ENCODE assay signal across 10 mouse cellular contexts in the genomic region with DNA sequence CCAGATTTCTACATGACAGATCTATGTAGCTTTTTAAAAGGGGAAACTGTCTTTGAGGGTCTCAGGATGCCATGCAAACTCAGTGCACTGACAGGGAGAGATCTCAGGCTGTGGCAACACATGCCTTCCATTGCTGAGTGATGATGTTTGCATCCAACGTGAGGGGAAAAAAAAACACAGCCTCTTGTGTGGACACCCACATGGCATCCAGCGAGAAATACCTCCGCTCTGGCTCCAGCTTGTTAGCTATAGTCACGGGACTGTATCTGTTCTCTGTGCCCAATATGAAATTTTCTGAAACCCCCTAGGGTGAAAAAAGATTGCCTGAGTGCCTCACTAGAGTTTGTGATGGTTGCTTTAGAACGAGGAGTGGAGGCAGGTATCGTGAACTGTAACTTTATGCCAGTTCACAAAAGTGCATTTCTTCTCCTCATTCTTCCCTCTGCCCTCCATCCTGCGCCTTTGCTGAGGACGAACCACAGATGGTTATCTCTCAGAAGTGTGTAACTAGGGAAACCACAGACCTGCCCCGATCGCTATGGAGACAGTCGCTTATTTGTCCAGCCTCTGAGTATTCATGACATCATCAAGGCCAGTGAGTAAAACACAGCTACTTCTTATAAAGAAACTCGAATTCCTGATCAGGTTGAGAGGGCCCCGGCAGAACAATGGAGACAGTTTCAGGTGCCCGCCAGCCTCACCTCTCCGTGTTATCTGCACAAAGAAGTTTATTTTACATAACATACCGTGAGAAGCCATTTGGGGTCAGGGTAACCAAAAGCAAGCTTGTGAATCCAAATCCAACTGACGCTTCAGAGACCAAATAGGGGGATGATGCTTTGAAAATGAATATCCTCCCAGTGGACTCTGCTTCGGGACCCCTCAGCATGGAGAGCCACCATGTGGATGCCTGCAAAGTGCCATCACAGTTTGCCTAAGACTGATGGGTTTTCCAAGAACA.
A peak's percentile ranks its signal among the peaks of the same experiment; 100 is the strongest.
DNase-seq lines count a peak whose midpoint lies in the region; ATAC-seq and TF ChIP-seq lines count a peak whose summit lies in the region.
"Had no signal": no experiment of that assay in that cellular context is flagged by ENCODE, and none has a peak within 500 bp of the region (broad histone marks: within the 10 kb centered on the region; RNA-seq: fewer than 3 reads in every experiment).

No protein-coding gene starts in this region.

- no peak for ATAC-seq in forebrain, embryonic 15.5 days (replicated peaks)
- ATAC-seq in hematopoietic stem cell, adult 5-6 weeks (replicated peaks in 1 of 2; ENCODE audit: insufficient read depth in 1 of 2, low FRiP score in 2 of 2, low TSS enrichment in 1 of 2, low read depth in 1 of 2, poor library complexity in 2 of 2, severe bottlenecking in 2 of 2), result peak; percentile 49 to 71; a peak in 3 of 4 replicates
- peak; percentile 49; the same call in 1 of the 2 replicates for ATAC-seq in midbrain, postnatal 0 days (ENCODE audit: low FRiP score)

- DNase-seq in forebrain, embryonic 10.5 days (ENCODE audit: extremely low spot score, low spot score), result peak; percentile 47
- peak; percentile 47 to 51 for DNase-seq in adrenal gland, postnatal 36 days
- peak; percentile 70 for DNase-seq in midbrain, postnatal 0 days (ENCODE audit: low spot score)
- DNase-seq in cerebellum, adult 2 months, result no peak
- DNase-seq in cerebellum, adult 9-10 months, result no peak
- no peak for DNase-seq in gastrocnemius, adult 8-10 months (ENCODE audit: low spot score in 2 of 2)
- DNase-seq: heart, postnatal 36 days; lung, adult 18-20 months had no signal

- H3K9me3 ChIP-seq in forebrain, embryonic 10.5 days, result no peaks in the 10 kb centered on the region
- no peaks in the 10 kb centered on the region for H3K9me3 ChIP-seq in forebrain, embryonic 15.5 days
- no peaks in the 10 kb centered on the region for H3K9me3 ChIP-seq in midbrain, postnatal 0 days (ENCODE audit: low read length)

- H3K36me3 ChIP-seq in forebrain, embryonic 10.5 days (replicated peaks), result no peaks in the 10 kb centered on the region
- H3K36me3 ChIP-seq in forebrain, embryonic 15.5 days, result no peaks in the 10 kb centered on the region
- no peaks in the 10 kb centered on the region for H3K36me3 ChIP-seq in midbrain, postnatal 0 days (ENCODE audit: insufficient read depth, low read length)

- peaks cover 62% of the 10 kb centered on the region for H3K4me1 ChIP-seq in forebrain, embryonic 10.5 days
- peaks cover 10% of the 10 kb centered on the region for H3K4me1 ChIP-seq in forebrain, embryonic 15.5 days
- peaks cover 10% of the 10 kb centered on the region; the same call in 1 of the 2 replicates for H3K4me1 ChIP-seq in midbrain, postnatal 0 days (ENCODE audit: insufficient read depth, low read length)
- H3K4me1 ChIP-seq in cerebellum, adult 2 months (ENCODE audit: control insufficient read depth, insufficient read depth, low read length), result no peaks in the 10 kb centered on the region

- no peak overlapping the region for H3K4me3 ChIP-seq in forebrain, embryonic 10.5 days
- H3K4me3 ChIP-seq in forebrain, embryonic 15.5 days, result no peak overlapping the region
- H3K4me3 ChIP-seq in midbrain, postnatal 0 days (ENCODE audit: low read depth, low read length), result no peak overlapping the region
- H3K4me3 ChIP-seq in cerebellum, adult 2 months (replicated peaks; ENCODE audit: insufficient read depth, low read depth, low read length), result no peak overlapping the region

- no peak overlapping the region for H3K9ac ChIP-seq in forebrain, embryonic 15.5 days (replicated peaks)
- no peak overlapping the region for H3K9ac ChIP-seq in midbrain, postnatal 0 days (replicated peaks; ENCODE audit: low read length, poor library complexity, severe bottlenecking)

- H3K27ac ChIP-seq in forebrain, embryonic 10.5 days, result peak overlapping the region; percentile 48; the same call in 1 of the 2 replicates
- H3K27ac ChIP-seq in forebrain, embryonic 15.5 days (replicated peaks), result no peak overlapping the region
- H3K27ac ChIP-seq in midbrain, postnatal 0 days (ENCODE audit: low read depth, low read length), result no peak overlapping the region
- no peak overlapping the region for H3K27ac ChIP-seq in cerebellum, adult 2 months (ENCODE audit: insufficient read depth, low read length)

- TF ChIP-seq POLR2A in cerebellum, adult 2 months (IDR thresholded peaks at IDR 0.05; ENCODE audit: borderline replicate concordance, insufficient read depth, low read length), result no peak

- WGBS in forebrain, embryonic 10.5 days, result 68% methylated on average over 18 of the region's 18 CpGs
- WGBS in forebrain, embryonic 15.5 days, result 35% methylated on average over 18 of the region's 18 CpGs
- WGBS in midbrain, postnatal 0 days, result 25% methylated on average over 18 of the region's 18 CpGs
- whole genome bisulfite sequencing in cerebellum, adult 2 months, result 39% methylated on average over 18 of the region's 18 CpGs

- peaks cover 90% of the 10 kb centered on the region for H3K27me3 ChIP-seq in forebrain, embryonic 10.5 days (ENCODE audit: poor library complexity, severe bottlenecking)
- H3K27me3 ChIP-seq in forebrain, embryonic 15.5 days, result peaks cover 62% of the 10 kb centered on the region
- no peaks in the 10 kb centered on the region; the same call in 1 of the 2 replicates for H3K27me3 ChIP-seq in midbrain, postnatal 0 days (ENCODE audit: insufficient read depth, low read length)
- no peaks in the 10 kb centered on the region for H3K27me3 ChIP-seq in cerebellum, adult 2 months (ENCODE audit: control insufficient read depth, insufficient read depth, low read length)

- H3K4me2 ChIP-seq in forebrain, embryonic 15.5 days (replicated peaks), result no peak overlapping the region
- no peak overlapping the region; the same call in 1 of the 2 replicates for H3K4me2 ChIP-seq in midbrain, postnatal 0 days (ENCODE audit: low read depth, low read length, poor library complexity, severe bottlenecking)

- TF ChIP-seq CTCF in midbrain, postnatal 0 days (IDR thresholded peaks at IDR 0.05), result peak; percentile 17; the same call in 1 of the 2 replicates
- TF ChIP-seq CTCF in cerebellum, adult 2 months (IDR thresholded peaks at IDR 0.05; ENCODE audit: borderline replicate concordance, insufficient read depth, low read depth, low read length), result no peak

Comparison
In these comparisons a context has a peak if more than half of its experiments do, and no peak if none do; other contexts are left out.
1. DNase-seq: peak in forebrain, embryonic 10.5 days (single experiment), adrenal gland, postnatal 36 days (2 of 2) and midbrain, postnatal 0 days (single experiment); none in cerebellum, adult 2 months (0 of 2), cerebellum, adult 9-10 months (single experiment) and gastrocnemius, adult 8-10 months (0 of 2).